Mouse (Mus musculus) liver (tissue): ENCODE data around the gene Lyg2.
A peak's percentile ranks its signal among the peaks of the same experiment; 100 is the strongest.

Experiments
- DNase-seq: peaks from one replicate; pipeline ENCODE4 v3.0.0-alpha.2; 2020; ENCODE audit warnings: mixed read lengths

Lyg2 gene

DNA sequence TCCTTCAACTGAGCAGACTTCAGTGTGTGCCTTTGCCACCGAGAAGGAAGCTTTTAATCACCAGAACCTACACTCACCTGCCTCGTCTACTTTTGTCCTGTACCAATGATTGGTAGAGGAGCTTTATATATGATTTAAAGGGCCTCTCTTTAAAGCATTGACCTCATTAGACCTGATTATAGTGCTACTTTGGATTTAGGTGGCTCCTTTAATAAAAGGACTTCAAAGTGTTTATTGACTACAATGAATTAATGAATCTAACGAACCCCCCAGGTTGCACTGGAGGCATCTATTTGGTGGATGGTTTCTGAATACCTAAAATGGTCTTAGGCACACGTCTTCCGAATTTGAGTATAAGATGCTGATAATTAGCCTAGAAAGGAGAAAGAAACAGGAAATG lies at the start of gene Lyg2:
Gene Lyg2, minus strand, starts transcription at position 101 of the 400 bp plus-strand sequence.
- DNase-seq = no peak

GRCm38 (mm10) chr1:37965571-37965970 lies 49.3 kb upstream of the Lyg2 start:
- no peak for DNase-seq

DNA sequence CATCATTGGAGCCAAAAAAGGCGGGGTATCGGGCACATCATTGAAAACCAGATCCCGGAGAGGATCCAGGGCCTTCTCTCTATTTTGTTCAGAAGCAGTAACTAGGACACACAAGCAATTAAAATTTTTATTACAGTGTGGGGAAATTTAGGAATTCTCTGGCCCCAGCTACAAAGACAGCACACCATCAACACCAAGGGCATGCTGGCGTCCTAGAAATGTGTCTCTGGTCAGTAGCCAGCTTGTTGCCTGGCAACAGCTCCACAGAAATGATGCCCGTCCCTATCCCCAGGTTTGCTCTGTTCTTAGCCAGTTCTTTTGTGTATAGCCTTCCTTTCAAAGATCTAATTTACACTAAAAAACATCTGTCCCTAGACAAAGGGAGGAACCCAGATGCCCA lies 43.2 kb upstream of the Lyg2 start:
- DNase-seq = no peak

- no peak for DNase-seq
Measured at GRCm38 (mm10) chr1:37958516-37958915, 42.2 kb upstream of the Lyg2 start.

GRCm38 (mm10) chr1:37957659-37958058 lies 41.4 kb upstream of the Lyg2 start, which contains the start of gene Lyg1:
Lyg1 (minus strand) TSS chr1:37957759.
- DNase-seq = no peak

- no peak for DNase-seq
Measured at GRCm38 (mm10) chr1:37956690-37957431, 40.6 kb upstream of the Lyg2 start.

DNA sequence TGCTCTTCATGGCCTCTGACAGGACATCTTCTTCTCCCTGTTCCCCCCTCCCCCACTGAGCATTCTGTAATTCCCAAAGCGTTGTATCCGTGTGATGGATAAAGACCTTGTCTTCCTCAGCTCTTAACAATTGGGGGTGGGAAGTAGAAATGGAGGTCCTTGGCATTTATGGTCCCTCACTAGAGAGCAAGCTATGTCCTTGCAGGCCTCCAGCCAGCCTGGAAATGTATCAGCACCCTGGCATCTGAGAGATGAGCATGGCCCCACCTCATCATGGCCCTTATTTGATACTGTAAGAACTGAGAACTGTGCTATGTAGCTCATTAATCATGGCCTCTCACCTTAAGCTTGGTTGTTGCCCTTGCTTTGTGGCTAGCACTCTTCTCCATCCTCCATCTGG lies 39.0 kb upstream of the Lyg2 start:
- no peak for DNase-seq

DNA sequence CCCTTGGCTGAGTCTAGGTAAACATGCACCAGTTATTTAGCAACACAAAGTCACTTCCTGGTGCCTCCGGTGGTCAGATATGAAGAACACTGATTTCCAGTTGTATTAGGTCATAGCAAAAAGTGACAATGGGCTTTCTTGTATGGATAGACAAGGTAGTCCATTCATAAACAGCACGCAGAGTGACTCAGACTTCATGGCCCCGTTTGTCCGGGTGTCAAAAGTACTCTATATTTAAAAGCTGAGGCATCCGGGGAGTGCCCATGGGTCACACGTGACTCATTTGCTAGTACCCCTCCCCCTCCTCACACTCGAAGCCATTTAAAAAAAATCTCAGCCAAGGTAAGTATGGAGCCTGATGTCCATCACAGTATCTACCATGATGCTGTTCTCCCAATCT lies 38.5 kb upstream of the Lyg2 start:
- DNase-seq = no peak

GRCm38 (mm10) chr1:37948906-37949305 lies 32.6 kb upstream of the Lyg2 start:
- DNase-seq = no peak

DNA sequence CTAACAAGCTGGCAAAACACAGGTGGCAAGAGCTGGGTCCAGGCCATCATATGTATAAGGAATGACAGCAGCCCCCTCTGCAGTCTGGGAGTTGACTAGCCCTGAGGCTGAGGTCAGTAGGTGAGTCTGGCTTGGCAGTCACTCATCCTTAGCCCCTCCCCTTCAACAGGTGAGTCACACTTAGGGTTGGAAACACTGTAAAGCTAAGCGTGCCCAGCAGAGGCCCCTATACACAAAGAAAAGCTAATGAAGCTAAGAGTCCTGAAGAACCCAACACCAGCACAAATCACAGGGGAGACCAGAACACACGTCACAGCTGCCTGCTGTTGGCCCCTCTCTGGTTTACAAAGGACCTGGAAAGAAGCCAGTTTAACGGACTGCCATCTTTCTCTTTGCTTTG lies 15.5 kb upstream of the Lyg2 start:
- no peak for DNase-seq

- DNase-seq = no peak
Measured at GRCm38 (mm10) chr1:37925971-37926370, 9.7 kb upstream of the Lyg2 start.

DNA sequence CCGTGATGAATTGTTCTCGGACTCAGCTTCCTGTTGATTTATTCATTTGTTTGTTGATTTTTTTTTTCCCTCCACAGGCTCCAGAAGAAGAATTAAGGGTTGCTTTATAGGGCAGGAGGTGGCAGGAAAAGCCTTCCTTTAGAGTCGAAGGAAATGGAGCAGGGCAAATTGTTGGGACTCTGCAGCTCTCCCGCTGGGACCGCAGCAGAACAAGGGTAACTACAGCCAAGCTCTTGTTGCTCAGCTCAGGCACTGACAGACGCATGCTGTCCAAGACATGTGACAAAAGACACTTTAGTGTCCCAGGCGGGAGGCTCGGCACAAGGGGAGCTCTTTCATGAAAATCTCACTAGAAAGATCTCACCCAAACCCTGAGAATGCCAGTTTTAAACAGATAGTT lies 6.2 kb upstream of the Lyg2 start:
- DNase-seq = no peak

DNA sequence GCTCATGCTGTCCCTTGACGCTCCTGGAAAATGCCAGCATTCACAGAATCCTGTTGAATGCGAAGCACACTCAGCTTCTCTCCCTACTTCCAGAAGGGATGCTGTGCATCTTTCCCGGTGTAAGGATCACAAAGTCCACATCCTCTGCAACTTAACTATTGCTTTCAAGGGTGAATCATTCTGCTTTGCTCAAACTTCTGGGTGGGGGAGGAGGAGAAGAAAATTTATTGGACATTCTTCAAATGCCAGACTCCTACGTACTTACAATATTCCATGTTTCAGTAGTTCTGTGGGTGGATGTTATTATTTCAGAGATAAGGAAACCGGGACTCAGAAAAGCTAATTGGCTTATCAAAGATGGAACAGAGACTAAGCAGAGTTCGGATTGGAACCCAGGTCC lies 1.8 kb upstream of the Lyg2 start:
- DNase-seq = no peak

DNA sequence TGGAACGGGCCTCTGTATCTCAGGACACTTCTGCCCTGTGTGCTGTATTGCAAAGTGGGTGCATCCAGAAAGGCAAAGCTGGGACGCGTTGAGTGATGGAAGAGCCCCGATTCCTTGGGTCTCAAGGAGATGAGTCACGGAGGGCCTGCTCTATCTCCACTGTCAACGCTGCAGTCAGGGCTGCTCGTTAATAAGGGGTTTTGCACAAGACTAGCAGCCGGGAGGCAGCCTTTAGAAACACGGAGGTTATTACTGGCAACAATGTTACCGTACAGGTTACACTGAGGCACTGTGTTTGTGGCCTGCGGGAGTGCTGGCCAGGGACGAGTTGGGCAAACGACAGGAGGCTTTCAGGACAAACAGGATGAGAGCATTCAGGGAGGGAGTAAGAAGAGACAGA lies 1.4 kb upstream of the Lyg2 start:
- DNase-seq = no peak

- DNase-seq = no peak
Measured at GRCm38 (mm10) chr1:37912751-37913150, 3.5 kb downstream of the Lyg2 start.

DNA sequence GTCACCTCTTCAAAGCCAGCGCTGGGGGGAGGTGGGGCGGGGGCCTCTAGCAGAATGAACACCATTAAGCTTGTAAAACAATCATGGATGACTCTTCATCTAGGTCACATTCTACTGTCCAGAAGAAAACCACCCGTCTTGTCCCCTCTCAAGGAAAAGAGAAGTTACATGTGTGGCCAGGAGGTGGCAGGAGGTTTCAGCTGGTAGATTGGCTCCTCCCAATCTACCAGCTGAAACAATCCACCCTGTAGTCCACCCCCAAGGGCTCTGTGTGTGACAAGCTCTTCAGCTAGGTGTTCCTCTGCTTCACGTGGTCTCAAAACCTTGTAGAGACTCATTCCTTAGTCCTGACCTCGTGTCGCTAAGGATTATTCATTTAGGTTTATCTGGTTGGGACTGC lies 13.1 kb downstream of the Lyg2 start:
- DNase-seq = peak; percentile 27

- DNase-seq = no peak
Measured at GRCm38 (mm10) chr1:37900288-37900687, 16.0 kb downstream of the Lyg2 start.

GRCm38 (mm10) chr1:37899816-37900215 lies 16.5 kb downstream of the Lyg2 start:
- no peak for DNase-seq

DNA sequence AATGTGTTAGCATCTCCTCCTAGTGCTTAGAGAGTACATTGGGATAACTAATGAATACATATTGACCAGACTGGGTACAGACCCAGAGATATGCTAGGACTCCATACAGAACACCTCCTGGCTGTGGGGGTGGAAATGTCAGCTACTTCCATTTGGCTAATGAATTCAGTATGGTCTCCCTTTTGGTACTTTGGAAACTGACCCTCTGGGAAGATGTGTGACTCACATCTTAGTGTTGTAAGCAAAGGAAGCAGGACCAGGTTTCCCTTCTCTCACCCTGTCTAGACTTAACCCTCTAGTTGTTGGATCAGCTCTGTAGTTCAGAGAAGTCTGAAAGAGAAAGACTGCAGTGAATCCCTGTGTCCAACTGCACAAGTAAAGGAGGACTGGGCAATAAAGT lies 21.7 kb downstream of the Lyg2 start:
- no peak for DNase-seq

GRCm38 (mm10) chr1:37891400-37891799 lies 24.9 kb downstream of the Lyg2 start:
- DNase-seq = no peak

DNA sequence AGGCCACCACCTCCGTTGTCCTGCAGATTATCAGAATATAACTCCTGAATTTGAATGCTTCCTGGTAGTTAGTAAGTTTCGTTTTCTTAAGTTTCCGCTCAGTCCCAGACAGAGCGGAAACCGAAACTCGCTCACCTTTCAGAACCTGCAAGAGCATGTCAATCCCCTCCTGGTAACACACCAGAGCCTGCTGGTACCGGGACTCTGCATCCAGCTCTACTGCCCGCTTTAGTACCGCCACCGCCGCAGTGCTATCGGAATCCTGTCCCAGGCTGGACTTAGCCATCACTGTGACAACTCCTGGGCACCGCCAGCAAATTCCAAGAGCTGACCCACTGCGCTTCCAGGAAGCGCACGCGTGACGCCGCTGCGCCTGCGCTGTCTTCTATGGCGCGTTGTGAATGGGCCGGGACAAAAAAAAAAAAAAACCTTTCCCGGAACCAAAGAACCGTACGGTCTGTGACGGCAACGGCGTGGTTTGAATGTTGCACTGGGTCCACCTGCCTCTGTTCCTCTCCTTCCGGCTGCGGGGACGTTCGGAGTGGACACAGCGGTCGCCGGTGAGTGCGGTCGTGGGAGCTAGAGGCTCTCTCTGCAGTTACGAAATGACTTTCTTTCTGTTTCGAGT lies 26.2 kb downstream of the Lyg2 start, which contains the start of the genes Mitd1 and Mrpl30:
Gene Mitd1, minus strand, starts transcription at position 387 of the 628 bp plus-strand sequence.
Gene Mrpl30, plus strand, starts transcription at position 453 of the 628 bp plus-strand sequence.
- peak; percentile 89 for DNase-seq

DNA sequence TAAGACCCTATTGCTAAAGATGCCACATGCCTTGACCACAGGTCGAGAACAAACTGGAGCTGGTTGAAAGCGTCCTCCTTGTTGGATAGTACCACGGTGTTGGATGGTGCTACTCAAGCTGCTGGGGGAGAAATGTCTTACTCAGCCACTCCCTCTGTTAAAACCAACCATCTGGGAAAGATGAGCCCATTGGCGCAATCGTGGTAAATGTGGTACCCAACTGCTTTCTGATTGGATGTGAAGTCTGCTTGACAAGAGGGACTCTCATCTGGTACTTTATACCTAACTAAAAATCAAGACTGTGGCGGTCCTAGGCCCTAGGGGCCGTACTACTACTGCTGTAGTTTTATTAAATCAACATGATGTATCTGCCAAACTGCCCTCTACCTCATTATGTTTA lies 27.1 kb downstream of the Lyg2 start:
- DNase-seq = no peak

DNA sequence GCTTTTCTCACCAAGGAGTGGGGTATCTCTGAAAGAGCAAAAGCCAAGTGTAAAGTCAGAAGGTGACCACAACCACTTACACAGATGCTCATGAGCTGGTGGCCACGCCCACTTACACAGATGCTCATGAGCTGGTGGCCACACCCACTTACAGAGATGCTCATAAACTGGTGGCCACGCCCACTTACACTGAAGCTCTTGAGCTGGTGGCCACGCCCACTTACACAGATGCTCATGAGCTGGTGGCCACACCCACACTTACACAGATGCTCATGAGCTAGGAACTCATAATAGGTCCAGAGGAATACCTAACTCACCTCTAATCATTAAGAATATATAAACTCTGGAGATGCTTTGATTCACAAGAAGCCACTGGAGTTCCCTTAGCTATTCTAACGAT lies 31.8 kb downstream of the Lyg2 start:
- DNase-seq = peak; percentile 88

- DNase-seq = no peak
Measured at GRCm38 (mm10) chr1:37883411-37883810, 32.9 kb downstream of the Lyg2 start.
